Mouse (Mus musculus) midbrain, embryonic 12.5 days (tissue): ENCODE measurements around the gene Ablim1. TPM values are rescaled to one million over a fixed set of nuclear protein-coding genes. Genes with fewer than 3 reads are reported as not detected.

Experiments
- ATAC-seq: fragments of 200-750 bp; cut with Nextera tagmentation; 2 replicates; pipeline ENCODE4 v1.8.0; 2017; ENCODE audit warnings: low read depth, moderate TSS enrichment, moderate library complexity; ENCODE audit not compliant: low FRiP score
- H3K27ac ChIP-seq: fragments of 300-500 bp; sonication (generic); replicated peaks from 2 replicates; pipeline ENCODE4 v1.5.1; 2016; ENCODE audit warnings: mild to moderate bottlenecking
- H3K27me3 ChIP-seq: fragments of 300-500 bp; sonication (generic); 2 replicates; pipeline ENCODE4 v1.6.1; 2016; ENCODE audit warnings: mild to moderate bottlenecking
- H3K36me3 ChIP-seq: fragments of 300-500 bp; sonication (generic); 2 replicates; pipeline ENCODE4 v1.6.1; 2016
- H3K4me1 ChIP-seq: fragments of 300-500 bp; sonication (generic); 2 replicates; pipeline ENCODE4 v1.6.1; 2016
- H3K4me2 ChIP-seq: fragments of 300-500 bp; sonication (generic); replicated peaks from 2 replicates; pipeline ENCODE4 v1.6.1; 2016; ENCODE audit warnings: mild to moderate bottlenecking, moderate library complexity
- H3K4me3 ChIP-seq: fragments of 300-500 bp; sonication (generic); 2 replicates; pipeline ENCODE4 v1.5.1; 2016; ENCODE audit warnings: mild to moderate bottlenecking
- H3K9ac ChIP-seq: fragments of 300-500 bp; sonication (generic); replicated peaks from 2 replicates; pipeline ENCODE4 v1.6.1; 2016; ENCODE audit warnings: mild to moderate bottlenecking, moderate library complexity
- H3K9me3 ChIP-seq: fragments of 300-500 bp; sonication (generic); 2 replicates; pipeline ENCODE4 v1.6.1; 2016; ENCODE audit warnings: mild to moderate bottlenecking
- WGBS: fragments of 180-500 bp; shearing (Covaris S2); methylation state at CpG from one replicate; pipeline ENCODE4 v1.1.7; 2016; 5-methylcytosine and 5-hydroxymethylcytosine counted together
- polyA plus RNA-seq: library from polyadenylated mRNA; unstranded; fragments of >200 nt; fragmentation: Nextera tagmentation; extraction: Ambion mirVana; gene quantifications from 2 replicates; pipeline ENCODE4 v1.2.1, GENCODE M21; 2016

The Ablim1 gene
- polyA plus RNA-seq, 1 experiment from 2014 or later: 24.0 TPM

DNA sequence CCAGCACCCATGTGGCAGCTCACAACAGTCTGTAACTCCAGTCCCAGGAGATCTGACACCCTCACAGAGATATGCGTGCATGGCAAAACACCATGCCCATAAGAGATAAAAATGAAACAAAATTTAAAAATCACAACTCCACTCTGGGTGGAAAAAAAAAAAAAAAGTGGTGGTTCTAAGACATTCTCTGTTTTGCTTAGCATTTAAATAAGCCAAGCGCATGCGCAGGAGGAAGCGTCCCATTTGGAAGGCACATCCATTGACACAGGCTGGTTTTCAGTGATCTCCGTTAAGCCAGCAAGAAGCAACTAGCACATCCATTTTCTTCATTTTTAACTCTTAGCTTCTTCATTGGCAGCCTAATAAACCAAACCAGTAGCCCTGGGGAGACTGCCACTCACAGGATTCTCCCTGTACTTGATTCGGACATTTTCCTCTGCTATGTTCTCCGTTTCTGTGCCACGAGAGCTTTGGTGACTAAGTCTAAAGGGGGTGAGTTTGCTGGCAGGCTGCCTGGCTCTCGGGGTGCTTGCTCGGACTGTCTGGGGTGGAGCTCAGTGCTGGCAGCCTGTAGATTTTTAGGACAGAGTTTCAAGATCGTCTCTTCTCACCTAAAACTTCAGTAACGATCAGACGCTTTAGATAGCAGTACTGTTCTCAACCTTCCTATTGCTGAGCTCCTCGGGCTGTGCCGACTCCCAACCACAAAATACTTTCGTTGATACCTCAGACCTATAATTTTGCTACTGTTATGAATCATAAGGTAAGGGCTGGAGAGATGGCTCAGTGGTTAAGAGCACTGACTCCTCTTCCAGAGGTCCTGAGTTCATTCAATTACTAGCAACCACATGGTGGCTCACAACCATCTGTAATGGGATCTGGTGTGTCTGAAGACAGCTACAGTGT, 259.3 kb downstream of the Ablim1 start:
- H3K4me1 ChIP-seq: no peaks in the 10 kb centered on the region
- peaks cover 6% of the 10 kb centered on the region for H3K36me3 ChIP-seq
- no peak overlapping the region for H3K4me2 ChIP-seq
- no peaks in the 10 kb centered on the region for H3K27me3 ChIP-seq
- H3K4me3 ChIP-seq: no peak overlapping the region
- H3K9me3 ChIP-seq: peaks cover 6% of the 10 kb centered on the region
- no peak overlapping the region for H3K27ac ChIP-seq
- no peak for ATAC-seq
- 93% methylated on average over 16 of the region's 16 CpGs for WGBS
- no peak overlapping the region for H3K9ac ChIP-seq

DNA sequence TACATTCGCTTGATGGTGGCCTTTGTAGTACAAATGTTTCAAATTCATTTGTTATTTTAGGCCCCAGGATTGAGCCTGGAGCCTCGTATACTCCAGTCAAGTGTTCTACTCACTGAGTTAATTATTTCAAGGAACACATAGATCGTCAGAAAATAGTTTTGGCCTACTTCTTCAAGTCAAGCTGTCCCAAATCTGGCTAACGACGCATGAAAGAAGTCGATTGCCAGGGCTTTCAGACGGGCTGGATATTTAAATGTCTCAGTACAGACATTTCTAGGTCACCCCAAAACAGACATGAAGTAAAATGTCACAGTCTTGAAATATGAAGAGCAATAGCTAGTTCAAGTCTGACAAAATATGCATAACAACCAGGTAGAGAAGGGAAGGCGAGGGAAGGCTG, 261.8 kb downstream of the Ablim1 start:
- Histone ChIP-seq H3K27me3 (no peaks in the 10 kb centered on the region), H3K4me3 (no peak overlapping the region), H3K9ac (no peak overlapping the region), H3K4me1 (0 out of 2 replicates have a peak, but pooled peaks cover 6% of the 10 kb centered on the region), H3K9me3 (peaks cover 5% of the 10 kb centered on the region), H3K4me2 (no peak overlapping the region), H3K27ac (no peak overlapping the region), H3K36me3 (peaks cover 5% of the 10 kb centered on the region)
- ATAC-seq: no peak
- WGBS: 85% methylated on average over 8 of the region's 8 CpGs

DNA sequence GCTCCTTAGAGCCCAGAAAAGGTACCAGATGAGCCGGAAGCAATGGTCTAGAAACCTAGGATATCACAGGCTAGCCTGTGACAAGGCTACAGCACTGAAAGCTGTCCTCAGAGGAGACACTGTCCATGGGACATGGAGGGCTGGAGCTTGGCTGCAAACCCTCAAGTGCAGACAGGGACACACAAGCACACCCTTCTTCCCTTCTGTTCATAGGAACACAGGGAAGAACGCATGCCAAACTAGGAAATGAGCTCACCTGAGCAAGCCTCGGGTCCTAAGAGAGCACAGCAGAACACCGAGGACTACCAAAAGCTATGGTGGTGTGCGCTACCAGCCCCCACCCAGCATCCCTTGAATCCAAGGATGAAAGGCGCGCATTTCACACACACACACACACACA, 262.7 kb downstream of the Ablim1 start:
- no peak overlapping the region for H3K27ac ChIP-seq
- ATAC-seq: no peak
- H3K27me3 ChIP-seq: no peaks in the 10 kb centered on the region
- WGBS: 98% methylated on average over 7 of the region's 7 CpGs
- H3K36me3 ChIP-seq: no peaks in the 10 kb centered on the region
- H3K4me1 ChIP-seq: 0 out of 2 replicates have a peak, but pooled peaks cover 6% of the 10 kb centered on the region
- H3K9ac ChIP-seq: no peak overlapping the region
- no peaks in the 10 kb centered on the region for H3K9me3 ChIP-seq
- no peak overlapping the region for H3K4me3 ChIP-seq
- no peak overlapping the region for H3K4me2 ChIP-seq

DNA sequence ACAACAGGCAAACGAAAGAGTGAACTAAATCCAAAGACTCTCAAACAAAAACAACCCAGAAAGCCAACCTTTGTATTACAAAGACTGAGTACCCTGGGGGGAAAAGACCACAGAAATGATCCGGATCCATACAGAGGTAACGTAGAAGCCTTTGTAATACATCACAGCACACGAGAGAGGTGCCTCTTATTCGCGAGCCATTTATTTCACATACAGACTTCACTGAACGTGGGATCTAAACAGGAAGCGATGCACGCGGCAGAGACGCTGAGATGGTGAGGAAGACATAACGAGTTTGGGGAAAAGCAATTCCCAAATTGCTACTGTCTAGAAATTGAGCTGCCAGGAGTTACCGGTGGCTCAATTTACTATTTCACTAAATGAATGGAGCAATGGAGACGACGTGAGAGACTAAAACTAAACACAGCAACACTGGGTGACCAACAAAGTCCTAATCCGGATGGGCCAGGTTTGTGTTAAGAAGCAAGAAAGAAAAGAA, 265.1 kb downstream of the Ablim1 start:
- no peaks in the 10 kb centered on the region for H3K36me3 ChIP-seq
- ATAC-seq: no peak
- H3K4me3 ChIP-seq: no peak overlapping the region
- no peak overlapping the region for H3K9ac ChIP-seq
- H3K27ac ChIP-seq: no peak overlapping the region
- no peaks in the 10 kb centered on the region for H3K27me3 ChIP-seq
- no peaks in the 10 kb centered on the region for H3K9me3 ChIP-seq
- WGBS: 55% methylated on average over 16 of the region's 16 CpGs
- H3K4me1 ChIP-seq: 0 out of 2 replicates have a peak, but pooled peaks cover 6% of the 10 kb centered on the region
- no peak overlapping the region for H3K4me2 ChIP-seq

DNA sequence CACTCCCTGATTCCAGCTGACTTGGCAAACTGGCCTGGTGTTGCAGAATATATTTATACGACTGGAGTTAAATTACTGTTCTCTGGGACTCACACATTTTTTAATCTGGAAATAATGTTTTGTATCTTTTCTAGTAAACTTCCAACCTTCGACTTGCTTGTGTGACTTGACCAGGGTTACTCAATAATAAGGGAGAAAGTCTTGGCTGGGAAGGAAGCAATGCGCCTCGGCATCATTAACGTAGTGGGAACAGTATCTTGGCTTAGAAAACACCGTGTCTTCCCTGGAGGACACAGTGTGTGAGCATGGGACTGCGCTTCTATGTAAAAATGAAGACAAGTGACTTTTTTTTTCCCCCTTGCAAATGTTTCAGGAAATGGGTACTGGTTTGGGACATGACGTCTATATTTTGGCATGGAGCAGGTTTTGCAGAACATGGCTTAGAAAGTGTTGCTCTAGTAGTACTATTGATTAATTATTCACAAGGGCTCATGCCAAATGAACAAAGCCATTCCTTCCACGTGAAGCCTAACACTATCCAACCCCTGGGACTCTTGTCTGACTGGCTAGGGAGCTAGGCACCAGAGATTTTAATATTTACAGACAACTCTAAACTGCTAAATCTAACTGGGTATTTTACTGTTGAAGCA, 266.9 kb downstream of the Ablim1 start:
- 84% methylated on average over 9 of the region's 9 CpGs for WGBS
- Histone ChIP-seq H3K9ac (no peak overlapping the region), H3K4me1 (0 out of 2 replicates have a peak, but pooled peaks cover 6% of the 10 kb centered on the region), H3K27me3 (no peaks in the 10 kb centered on the region), H3K4me2 (no peak overlapping the region), H3K36me3 (no peaks in the 10 kb centered on the region), H3K4me3 (no peak overlapping the region), H3K27ac (no peak overlapping the region), H3K9me3 (no peaks in the 10 kb centered on the region)
- ATAC-seq: no peak

DNA sequence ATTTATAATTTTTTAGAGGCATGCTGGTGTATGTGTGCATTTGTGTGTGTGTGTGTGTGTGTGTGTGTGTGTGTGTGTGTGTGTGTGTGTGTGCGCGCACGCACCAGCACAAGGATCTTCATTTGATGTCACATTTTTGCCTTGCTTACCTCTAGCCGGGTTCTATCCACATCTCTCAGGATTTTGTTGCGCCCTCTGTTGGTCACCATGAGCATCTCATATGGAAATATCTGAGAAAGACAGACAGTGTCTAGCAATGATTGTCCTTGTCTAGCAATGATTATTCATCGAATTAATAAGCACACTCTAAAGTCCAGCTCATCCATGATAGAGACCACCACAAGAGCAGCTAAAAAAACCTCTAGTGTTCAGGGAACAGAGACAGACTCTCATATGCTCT, 275.5 kb downstream of the Ablim1 start:
- Histone ChIP-seq H3K4me2 (no peak overlapping the region), H3K27ac (no peak overlapping the region), H3K9me3 (no peaks in the 10 kb centered on the region), H3K36me3 (no peaks in the 10 kb centered on the region), H3K27me3 (no peaks in the 10 kb centered on the region), H3K9ac (no peak overlapping the region), H3K4me3 (no peak overlapping the region), H3K4me1 (no peaks in the 10 kb centered on the region)
- WGBS: 71% methylated on average over 6 of the region's 6 CpGs
- no peak for ATAC-seq

DNA sequence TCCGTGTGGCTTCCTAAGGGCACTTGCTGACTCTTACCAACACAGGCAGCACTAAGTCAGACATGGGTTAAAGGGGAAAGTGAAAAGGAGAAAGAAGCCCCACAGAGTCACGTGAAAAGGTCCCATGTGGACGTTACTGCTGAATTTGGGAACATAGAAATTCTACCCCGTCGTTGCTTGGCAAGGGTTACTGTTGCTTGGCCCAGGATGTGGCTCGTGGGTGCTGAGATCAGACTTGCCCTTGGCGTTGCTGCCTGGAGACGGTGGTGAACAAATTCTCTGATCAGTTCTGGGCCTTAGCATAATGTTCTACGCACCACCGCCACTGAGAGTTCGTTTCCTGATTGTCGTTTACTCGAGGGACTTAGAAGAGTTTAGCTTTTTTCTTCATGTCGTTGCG, 277.9 kb downstream of the Ablim1 start:
- Histone ChIP-seq H3K4me3 (no peak overlapping the region), H3K4me1 (no peaks in the 10 kb centered on the region), H3K4me2 (no peak overlapping the region), H3K27ac (no peak overlapping the region), H3K27me3 (no peaks in the 10 kb centered on the region), H3K36me3 (no peaks in the 10 kb centered on the region), H3K9me3 (no peaks in the 10 kb centered on the region), H3K9ac (no peak overlapping the region)
- ATAC-seq: no peak
- 89% methylated on average over 15 of the region's 15 CpGs for WGBS

DNA sequence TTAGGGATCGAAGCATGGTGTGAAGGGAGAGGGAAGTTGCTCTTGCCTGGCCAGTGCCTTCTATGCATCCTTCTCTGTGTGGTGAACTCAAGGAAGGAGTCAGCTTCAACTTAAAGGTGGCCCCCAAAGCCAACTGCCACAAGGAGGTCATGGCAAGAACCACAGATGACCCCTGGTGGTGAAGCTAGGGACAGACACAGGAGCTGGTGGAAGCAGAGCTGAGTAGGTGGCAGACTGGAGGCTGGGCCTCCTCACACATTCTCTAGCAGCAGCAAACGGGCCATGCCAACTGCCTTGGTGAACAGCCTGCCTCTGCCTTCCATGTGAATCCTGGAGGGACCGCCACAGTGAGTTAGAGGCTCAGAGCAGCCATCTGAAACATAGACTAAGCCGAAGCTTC, 283.1 kb downstream of the Ablim1 start:
- Histone ChIP-seq H3K27ac (no peak overlapping the region), H3K4me3 (no peak overlapping the region), H3K4me1 (peaks cover 9% of the 10 kb centered on the region), H3K4me2 (no peak overlapping the region), H3K9ac (no peak overlapping the region), H3K9me3 (peaks cover 5% of the 10 kb centered on the region; the same call in 1 of the 2 replicates), H3K27me3 (no peaks in the 10 kb centered on the region), H3K36me3 (no peaks in the 10 kb centered on the region)
- no peak for ATAC-seq
- 75% methylated on average over 4 of the region's 4 CpGs for WGBS

DNA sequence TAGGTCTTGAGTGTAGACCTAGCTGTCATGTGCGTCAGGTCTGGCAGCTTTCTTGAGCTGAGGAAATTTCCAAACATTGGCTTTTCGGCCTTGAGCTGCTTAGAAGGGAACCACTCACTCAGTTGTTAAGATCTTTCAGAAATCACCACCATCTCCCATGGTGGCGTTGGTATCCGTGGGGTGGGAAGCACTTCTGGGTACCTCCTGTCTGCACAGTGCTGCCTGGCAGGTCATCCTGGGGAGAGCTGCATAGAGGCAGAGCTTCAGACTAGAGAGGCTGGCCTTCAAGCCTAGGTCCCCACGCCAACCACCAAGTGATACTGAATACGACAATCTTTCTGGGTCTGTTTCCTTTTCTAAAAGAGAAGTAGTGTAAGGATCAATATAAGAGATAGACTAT, 285.3 kb downstream of the Ablim1 start:
- 92% methylated on average over 6 of the region's 6 CpGs for WGBS
- H3K9ac ChIP-seq: no peak overlapping the region
- peaks cover 7% of the 10 kb centered on the region; the same call in 1 of the 2 replicates for H3K9me3 ChIP-seq
- no peaks in the 10 kb centered on the region for H3K27me3 ChIP-seq
- no peaks in the 10 kb centered on the region for H3K36me3 ChIP-seq
- H3K27ac ChIP-seq: no peak overlapping the region
- peaks cover 9% of the 10 kb centered on the region for H3K4me1 ChIP-seq
- H3K4me3 ChIP-seq: no peak overlapping the region
- no peak for ATAC-seq
- H3K4me2 ChIP-seq: no peak overlapping the region

DNA sequence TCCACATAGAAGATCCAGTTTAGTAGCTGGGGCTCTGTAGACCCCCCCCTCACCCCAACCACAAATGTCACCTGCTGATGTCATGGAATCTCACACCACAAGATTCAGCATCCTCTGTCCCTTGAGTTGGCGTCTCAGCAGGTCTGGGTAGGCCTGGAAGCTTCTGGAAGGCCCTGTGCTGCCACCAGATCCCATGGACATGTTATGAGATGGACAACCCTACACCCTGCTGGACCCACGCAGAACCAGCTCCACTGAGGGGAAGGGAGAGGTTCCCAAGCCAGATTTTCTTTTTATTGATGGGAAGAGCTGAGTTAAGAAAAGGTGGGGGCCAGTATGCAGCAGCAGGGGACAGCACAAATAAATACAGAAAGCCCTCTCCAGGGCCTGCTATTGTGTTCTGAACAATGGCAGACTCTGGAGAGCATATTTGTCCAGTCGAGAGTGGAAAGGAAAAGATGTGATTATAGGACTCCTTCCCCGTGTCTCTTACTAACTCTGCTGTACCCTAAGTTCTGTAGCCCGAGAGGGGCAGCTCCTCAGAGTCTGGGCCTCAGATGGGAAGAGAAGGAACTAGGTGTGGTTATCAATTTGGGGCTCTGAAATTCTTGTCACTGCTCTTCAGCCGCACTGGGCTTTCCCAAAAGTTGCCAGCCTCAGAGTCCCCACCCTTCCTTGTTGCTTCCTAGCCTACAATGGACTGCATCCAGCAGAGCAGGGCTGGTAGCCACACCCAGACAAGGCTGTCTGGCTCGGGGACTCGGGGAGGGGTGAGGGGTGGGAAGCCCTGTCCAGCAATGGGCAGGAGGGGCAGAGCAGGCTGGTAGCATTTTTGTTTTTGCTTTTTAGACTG, 286.2 kb downstream of the Ablim1 start:
- peaks cover 9% of the 10 kb centered on the region for H3K4me1 ChIP-seq
- H3K27ac ChIP-seq: no peak overlapping the region
- no peaks in the 10 kb centered on the region for H3K36me3 ChIP-seq
- H3K9ac ChIP-seq: no peak overlapping the region
- ATAC-seq: no peak
- H3K4me3 ChIP-seq: no peak overlapping the region
- H3K9me3 ChIP-seq: peaks cover 7% of the 10 kb centered on the region; the same call in 1 of the 2 replicates
- no peaks in the 10 kb centered on the region for H3K27me3 ChIP-seq
- 37% methylated on average over 8 of the region's 8 CpGs for WGBS
- H3K4me2 ChIP-seq: no peak overlapping the region

DNA sequence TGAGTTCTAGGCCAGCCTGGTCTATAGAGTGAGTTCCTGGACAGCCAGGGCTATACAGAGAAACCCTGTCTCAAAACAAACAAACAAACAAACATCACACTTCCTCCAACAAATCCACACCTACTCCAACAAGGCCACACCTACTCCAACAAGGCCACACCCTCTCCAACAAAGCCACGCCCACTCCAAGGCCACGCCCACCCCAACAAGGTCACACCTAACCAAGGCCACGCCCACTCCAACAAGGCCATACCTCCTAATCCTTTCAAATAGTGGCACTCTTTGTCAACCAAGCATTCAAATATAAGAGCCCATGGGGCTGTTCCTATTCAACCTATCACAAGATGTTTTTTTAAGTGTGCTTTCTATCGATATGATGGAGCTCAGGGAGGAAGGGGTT, 288.2 kb downstream of the Ablim1 start:
- H3K4me2 ChIP-seq: no peak overlapping the region
- H3K36me3 ChIP-seq: no peaks in the 10 kb centered on the region
- H3K9ac ChIP-seq: no peak overlapping the region
- 74% methylated on average over 4 of the region's 4 CpGs for WGBS
- H3K4me1 ChIP-seq: peaks cover 9% of the 10 kb centered on the region
- H3K27me3 ChIP-seq: no peaks in the 10 kb centered on the region
- no peak for ATAC-seq
- no peak overlapping the region for H3K27ac ChIP-seq
- H3K9me3 ChIP-seq: peaks cover 7% of the 10 kb centered on the region; the same call in 1 of the 2 replicates
- H3K4me3 ChIP-seq: no peak overlapping the region
